Mouse (Mus musculus) bone marrow, adult 2 months (tissue): ENCODE results near the gene Tfap2b.

Source experiments
- CTCF ChIP-seq: fragments of 200-500 bp; IDR thresholded peaks from 2 replicates; pipeline ENCODE4 v1.5.1; 2011; ENCODE audit warnings: low read length, control low read depth; ENCODE audit not compliant: control insufficient read depth, insufficient read depth
- POLR2A ChIP-seq: fragments of 200-500 bp; IDR thresholded peaks from 2 replicates; pipeline ENCODE4 v1.6.1; 2011; ENCODE audit warnings: low read depth, mild to moderate bottlenecking, control low read depth, low read length, borderline replicate concordance; ENCODE audit not compliant: control insufficient read depth

DNA sequence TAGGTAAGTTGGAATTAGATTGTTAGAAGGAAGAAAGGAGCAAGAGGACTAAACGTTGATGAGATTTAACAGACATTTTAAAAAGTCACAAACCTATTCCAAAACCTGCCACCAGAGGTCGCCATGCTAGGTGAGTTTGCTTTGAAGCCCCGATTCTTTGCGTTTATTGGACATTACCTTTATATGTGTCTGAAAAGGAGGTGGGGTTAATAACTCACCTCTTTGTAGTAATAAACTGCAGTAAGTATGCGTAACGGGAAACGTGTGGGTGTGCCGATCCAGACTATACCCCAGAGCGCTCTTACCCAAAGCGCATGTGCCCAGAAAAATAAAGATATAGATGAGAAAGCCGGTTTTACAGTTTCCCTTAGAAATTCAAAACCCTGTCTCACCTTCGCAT is 3.1 kb upstream of the Tfap2b start:
- TF ChIP-seq CTCF (no peak), POLR2A (no peak)
